Mouse (Mus musculus) left cerebral cortex, adult 9 months (tissue): ENCODE results near the gene Traf1.

Experiments used
- DNase-seq, 2 experiments: peaks; one replicate each; pipeline ENCODE4 v3.0.0; 2022; ENCODE audit warnings: low spot score in 2 of 2

Traf1 gene

DNA sequence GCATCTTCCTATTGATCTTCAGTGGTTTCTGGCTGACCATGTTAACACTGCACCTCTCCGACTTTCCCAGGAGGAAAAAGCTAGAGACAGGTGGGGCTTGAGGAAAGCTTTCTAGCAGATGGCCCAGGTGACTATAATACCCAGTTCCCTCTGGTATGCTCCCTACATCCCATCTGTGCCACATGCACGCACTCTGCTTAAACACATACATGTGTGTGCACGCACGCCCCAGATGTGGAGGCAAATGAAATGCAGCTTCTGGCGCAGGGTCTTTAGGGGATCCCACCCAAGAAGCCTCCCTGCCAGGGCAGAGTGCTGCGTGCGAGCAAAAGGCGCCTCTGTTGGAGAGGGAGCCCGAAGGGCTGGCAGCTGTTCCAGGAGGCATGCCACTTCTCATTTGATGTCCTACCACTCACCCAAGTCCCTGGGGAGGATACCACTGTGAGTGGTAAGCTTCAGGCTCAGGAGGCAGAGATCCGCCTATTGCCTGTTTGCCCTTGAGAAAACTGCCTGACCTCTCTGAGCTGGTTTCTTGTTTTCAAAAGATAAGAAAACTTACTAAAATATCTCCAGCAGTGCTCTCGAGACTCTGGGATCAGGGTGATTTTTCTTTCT is 20.4 kb downstream of the Traf1 start:
- no peak for DNase-seq

GRCm38 (mm10) chr2:34940246-34940645 is 21.3 kb downstream of the Traf1 start:
- DNase-seq, result no peak

DNA sequence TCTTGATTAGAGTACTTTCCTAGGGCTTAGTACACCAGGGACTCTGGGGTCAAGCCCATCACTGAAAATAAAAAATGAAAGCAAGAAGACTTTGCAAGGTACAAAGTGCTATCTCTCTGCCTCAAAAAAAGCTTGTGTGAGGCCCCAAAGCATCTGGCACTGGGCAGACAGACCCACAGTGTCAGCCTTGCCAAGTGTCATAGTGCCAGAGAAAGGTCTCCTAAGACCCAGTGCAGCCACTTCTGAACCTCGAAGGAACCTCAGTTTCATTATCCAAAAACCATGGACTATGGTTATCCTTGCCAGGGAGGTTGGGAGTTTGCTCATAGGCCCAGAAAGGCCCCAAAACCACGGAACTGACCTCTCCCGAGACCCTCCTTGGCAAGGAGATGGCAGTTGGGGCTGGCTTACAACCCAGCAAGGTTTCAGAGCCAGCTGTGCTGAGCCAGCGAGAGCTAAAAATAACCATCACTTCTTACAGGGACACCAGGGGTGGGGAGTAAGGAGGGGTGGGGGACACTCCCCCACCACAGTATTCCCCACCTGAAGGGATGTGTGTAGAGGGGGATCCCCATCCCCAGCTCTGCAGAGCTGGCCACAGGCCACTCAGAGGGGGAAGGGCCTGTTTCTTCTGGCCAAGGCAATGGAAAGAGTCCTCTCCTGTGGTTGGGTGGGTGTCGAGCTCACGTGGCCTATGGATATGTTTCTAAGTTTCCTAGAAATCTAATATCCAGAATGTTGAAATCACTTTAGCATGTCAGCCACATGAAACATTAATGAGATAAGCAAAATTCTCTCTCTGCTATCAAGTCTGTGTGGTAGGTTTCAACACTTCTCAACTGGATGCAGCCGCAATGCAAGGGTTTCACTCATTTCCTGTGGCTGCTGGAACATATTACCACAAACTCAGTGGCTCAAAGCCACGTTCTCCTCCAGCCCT is 23.0 kb downstream of the Traf1 start:
- no peak for DNase-seq

DNA sequence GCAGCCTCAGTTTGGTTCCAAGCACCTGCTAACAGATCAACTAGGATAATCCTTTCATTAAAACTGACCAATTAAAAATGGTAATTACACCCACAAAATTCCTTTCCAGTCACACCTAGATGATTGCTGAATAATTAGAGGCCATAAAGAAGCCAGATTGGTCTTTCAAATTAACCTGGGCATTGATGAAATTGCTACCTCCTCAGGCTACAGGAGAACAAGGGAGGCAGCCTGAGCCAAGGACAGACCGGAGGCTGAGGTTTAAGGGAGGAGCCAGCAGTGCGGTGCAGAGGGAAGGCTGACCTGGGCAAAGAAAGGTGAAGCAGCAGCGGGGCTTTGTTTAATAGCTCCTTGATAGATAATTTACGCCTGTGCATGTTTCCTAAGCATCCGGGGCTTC is 24.1 kb downstream of the Traf1 start:
- DNase-seq, result no peak

DNA sequence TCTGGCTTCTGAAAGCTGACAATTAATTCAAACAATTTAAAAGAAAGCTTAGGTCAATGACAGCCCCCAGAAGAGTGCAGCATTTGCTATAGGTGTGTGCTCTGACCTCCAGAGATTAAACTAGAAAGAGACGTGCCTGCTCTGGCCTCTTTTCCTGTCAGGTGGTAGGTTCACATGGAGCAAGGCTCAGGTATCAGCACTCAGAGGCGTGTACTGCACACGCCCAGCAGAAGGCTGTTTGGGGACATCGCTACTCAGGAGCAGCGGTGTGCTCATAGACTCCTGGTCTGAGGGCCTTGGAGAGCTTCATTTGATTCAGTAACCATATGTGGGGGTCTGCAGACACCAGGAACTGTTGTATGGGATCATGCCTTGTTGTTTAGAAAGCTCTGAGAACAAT is 34.3 kb downstream of the Traf1 start:
- no peak for DNase-seq

DNA sequence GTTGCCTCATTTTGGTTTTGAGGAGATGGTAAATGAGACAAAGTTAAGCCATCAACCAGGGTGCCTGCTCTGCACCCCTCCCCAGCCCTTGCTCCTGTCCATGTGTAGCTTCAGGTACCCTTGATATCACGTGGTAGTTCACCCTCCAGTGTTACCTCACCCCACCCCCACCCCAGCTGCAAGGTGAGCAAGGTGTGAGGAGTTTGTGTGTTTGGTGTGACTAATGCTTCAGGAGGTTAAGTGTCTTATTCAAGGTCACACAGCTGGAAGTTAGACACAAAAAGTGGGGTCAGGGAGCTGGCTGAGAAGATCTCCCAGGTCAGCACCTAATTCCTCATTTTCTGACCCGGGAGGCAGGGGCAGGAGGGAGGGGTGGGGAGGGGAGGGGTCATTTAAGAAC is 38.8 kb downstream of the Traf1 start:
- DNase-seq, result no peak

GRCm38 (mm10) chr2:34920144-34920543 is 41.4 kb downstream of the Traf1 start:
- DNase-seq, result no peak

- DNase-seq, result no peak
Observed at GRCm38 (mm10) chr2:34915103-34915502, 46.5 kb downstream of the Traf1 start.

- no peak for DNase-seq
Observed at GRCm38 (mm10) chr2:34914823-34915082, 46.8 kb downstream of the Traf1 start.

- peak in 1 of 2 experiments; percentile 28 for DNase-seq
Observed at GRCm38 (mm10) chr2:34914069-34914822, 47.3 kb downstream of the Traf1 start.

- DNase-seq, result no peak
Observed at GRCm38 (mm10) chr2:34913218-34914068, 48.1 kb downstream of the Traf1 start, which contains the start of gene Phf19. Gene Phf19, minus strand, starts transcription at chr2:34914026.

DNA sequence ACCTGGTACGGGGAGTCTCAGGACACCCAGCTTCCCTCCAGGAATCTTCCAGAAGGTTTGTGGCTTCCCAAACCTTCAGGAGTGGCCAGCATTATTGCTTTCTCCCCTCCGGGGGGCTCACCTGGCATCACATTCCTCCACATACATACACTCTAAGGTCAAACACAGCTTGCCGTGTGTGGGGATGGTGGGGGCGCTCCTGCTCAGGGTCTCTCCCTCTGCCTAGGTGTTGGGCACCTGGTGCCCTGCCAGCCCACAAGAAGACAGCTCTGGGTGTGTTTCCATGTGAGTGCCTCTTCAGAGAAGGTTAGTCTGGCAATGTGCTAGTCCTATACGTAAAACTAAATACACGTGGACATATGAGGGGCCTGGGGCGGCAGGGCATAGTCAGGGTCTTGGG is 49.0 kb downstream of the Traf1 start:
- no peak for DNase-seq

- no peak for DNase-seq
Observed at GRCm38 (mm10) chr2:34911871-34912270, 49.7 kb downstream of the Traf1 start.

GRCm38 (mm10) chr2:34909719-34910118 is 51.9 kb downstream of the Traf1 start:
- DNase-seq, result no peak

- DNase-seq, result peak in 1 of 2 experiments; percentile 29
Observed at GRCm38 (mm10) chr2:34906861-34907604, 54.5 kb downstream of the Traf1 start.

GRCm38 (mm10) chr2:34906426-34906825 is 55.1 kb downstream of the Traf1 start:
- DNase-seq, result no peak

GRCm38 (mm10) chr2:34904849-34905542 is 56.6 kb downstream of the Traf1 start:
- DNase-seq, result peak; percentile 99

DNA sequence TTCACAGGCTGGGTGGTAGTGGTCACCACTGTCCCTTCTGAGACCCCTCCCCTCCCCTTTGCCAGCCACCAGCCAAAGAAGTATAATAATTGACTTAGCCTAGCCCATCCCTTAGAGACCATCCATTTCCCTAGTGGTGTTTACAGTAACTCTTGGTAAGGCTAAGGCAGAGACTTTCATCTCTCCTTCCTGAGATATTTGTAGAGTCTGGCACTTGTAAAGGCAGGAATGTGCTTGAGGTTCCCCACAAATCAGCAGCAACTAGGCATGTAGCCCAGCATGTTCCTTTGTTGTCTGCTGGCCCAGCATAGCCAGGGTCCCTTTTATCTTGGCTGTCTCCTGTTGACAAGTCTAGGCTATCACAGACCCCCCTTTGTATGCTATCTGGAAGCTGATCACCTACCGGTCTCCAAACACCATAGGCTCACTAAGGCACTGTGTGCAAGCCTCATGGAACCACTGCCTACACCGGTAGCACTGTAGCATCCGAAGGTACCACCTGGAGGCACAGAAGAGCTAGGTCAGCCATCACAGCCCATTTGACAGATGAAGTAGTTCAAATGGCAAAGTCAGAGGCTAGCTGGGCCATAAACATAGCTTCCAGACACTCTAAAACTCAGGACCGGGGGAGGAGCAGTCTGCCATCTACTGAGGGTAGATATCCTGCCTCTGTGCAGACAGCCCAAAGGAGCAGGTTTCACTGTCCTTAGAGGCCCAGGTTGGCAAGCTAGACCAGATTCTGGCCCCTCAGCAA is 57.7 kb downstream of the Traf1 start:
- no peak for DNase-seq

- no peak for DNase-seq
Observed at GRCm38 (mm10) chr2:34903191-34903590, 58.4 kb downstream of the Traf1 start.

DNA sequence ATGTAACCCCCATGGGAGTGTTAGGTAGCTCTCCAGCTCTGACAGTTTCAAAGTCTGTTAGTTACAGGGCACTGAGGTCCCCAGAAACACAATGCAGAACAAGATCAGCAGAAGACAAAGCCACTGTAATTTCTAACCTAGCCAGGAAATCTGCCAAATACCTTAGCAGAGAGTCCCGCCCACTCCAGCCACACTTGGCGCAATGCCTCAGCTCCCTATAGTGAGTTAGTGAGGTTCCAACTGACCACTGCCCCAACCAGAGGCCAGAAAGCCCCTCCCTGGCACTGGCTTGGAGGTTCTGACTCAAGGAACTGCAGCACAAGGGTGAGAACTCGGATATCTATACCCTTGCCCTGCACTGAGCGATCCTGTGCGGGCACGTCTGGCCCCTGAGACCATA is 58.8 kb downstream of the Traf1 start:
- DNase-seq, result no peak
